Mouse (Mus musculus): ENCODE data around the gene Olfr239. TPM values are rescaled to one million over a fixed set of nuclear protein-coding genes. Genes with fewer than 3 reads are reported as not detected.
"Not testable (repeated sequence)": the region's sequence is repeated elsewhere in the genome, so short reads cannot be mapped to it uniquely, and the experiment has no call there.

Gene Olfr239
- polyA plus RNA-seq (2016; fragmentation: Nextera tagmentation; extraction: Ambion mirVana) = not detected in 2 replicates

DNA sequence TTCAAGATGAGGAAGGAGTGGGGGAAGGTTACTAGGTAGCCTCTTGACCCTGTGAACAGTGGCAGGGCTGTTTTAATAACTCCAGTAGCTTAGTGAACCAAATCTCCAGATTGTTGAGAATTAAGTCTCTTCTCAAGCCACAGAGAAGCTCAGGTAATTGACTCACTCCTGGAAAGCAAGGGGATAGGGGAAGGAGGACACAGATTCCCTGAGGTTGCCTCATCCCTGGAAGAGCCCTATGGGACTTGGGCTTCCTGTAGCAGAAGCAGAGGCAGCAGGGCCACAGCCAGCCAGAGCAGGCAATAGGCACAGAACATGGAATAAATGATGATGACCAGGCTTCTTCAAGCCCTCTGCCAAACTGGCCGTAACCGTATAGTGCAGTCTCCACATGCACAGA lies at the start of gene Olfr239:
TSS of gene Olfr239 (plus strand) at position 301 of the 400 bp plus-strand sequence.
- not testable (repeated sequence) for H3K27me3 ChIP-seq; H3K27ac ChIP-seq (replicated peaks); H3K4me1 ChIP-seq; H3K4me2 ChIP-seq (replicated peaks); ATAC-seq (ENCODE audit: low FRiP score, low read depth); H3K36me3 ChIP-seq; H3K9ac ChIP-seq (replicated peaks); H3K9me3 ChIP-seq; H3K4me3 ChIP-seq
- no CpG with 5 or more reads among the region's 2 CpGs for WGBS

- not testable (repeated sequence) for H3K4me2 ChIP-seq (replicated peaks); H3K27me3 ChIP-seq; H3K4me1 ChIP-seq; H3K9me3 ChIP-seq; ATAC-seq (ENCODE audit: low FRiP score, low read depth); H3K4me3 ChIP-seq; H3K27ac ChIP-seq (replicated peaks); H3K9ac ChIP-seq (replicated peaks); H3K36me3 ChIP-seq
- 69% methylated on average over 1 of the region's 1 CpGs for WGBS
Measured at GRCm38 (mm10) chr17:33168147-33168546, 23.0 kb upstream of the Olfr239 start, which contains the start of gene Olfr55. Gene Olfr55 (plus strand): TSS chr17:33168447.

GRCm38 (mm10) chr17:33221590-33221989 lies 30.5 kb downstream of the Olfr239 start, which contains the start of gene Olfr1564:
Gene Olfr1564 (minus strand): TSS chr17:33221690.
- Histone ChIP-seq H3K4me2 (replicated peaks) (no peak within 1 kb of the TSS), H3K9me3 (peaks cover 11% of the 10 kb centered on the region; the same call in 1 of the 2 replicates), H3K4me3 (no peak within 1 kb of the TSS), H3K36me3 (no peaks in the 10 kb centered on the region), H3K4me1 (no peaks in the 10 kb centered on the region), H3K27ac (replicated peaks) (no peak within 1 kb of the TSS), H3K9ac (replicated peaks) (no peak within 1 kb of the TSS), H3K27me3 (no peaks in the 10 kb centered on the region)
- 85% methylated on average over 2 of the region's 2 CpGs for WGBS
- ATAC-seq (ENCODE audit: low FRiP score, low read depth) = no peak

DNA sequence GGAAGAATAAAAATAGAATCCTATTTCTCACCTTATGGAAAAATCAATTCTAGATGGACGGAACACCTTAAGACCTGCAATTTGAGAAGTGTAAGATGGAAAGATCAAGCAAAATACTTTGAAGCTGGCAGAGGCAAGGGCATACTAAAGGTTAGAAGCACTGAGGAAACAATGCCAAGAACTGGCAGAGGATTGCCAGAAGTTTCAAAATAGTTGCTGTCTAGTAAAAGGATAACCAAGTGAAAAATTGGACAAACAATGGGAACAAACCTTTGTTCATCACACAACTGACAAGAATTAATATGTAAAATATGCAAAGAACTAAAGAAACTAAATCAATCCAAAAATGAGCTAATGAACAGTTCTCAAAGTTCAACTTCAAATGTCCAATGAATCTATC lies 45.5 kb downstream of the Olfr239 start:
- 94% methylated on average over 1 of the region's 1 CpGs for WGBS
- H3K9me3 ChIP-seq = peaks cover 13% of the 10 kb centered on the region; the same call in 1 of the 2 replicates
- not testable (repeated sequence) for ATAC-seq (ENCODE audit: low FRiP score, low read depth); H3K27me3 ChIP-seq; H3K9ac ChIP-seq (replicated peaks); H3K27ac ChIP-seq (replicated peaks); H3K4me1 ChIP-seq; H3K4me3 ChIP-seq; H3K4me2 ChIP-seq (replicated peaks)
- peaks cover 19% of the 10 kb centered on the region for H3K36me3 ChIP-seq

Other genes starting within 250 kb of the Olfr239 start
- 5.5 and 5.9 TPM in 2 replicates for gene Cyp4f13, start 243.9 kb upstream of the Olfr239 start, polyA plus RNA-seq (2016; fragmentation: Nextera tagmentation; extraction: Ambion mirVana)
- 10.8 and 11.1 TPM in 2 replicates for gene Zfp472, start 225.5 kb upstream of the Olfr239 start, polyA plus RNA-seq (2016; fragmentation: Nextera tagmentation; extraction: Ambion mirVana)
- gene Zfp952, start 198.2 kb upstream of the Olfr239 start, polyA plus RNA-seq (2016; fragmentation: Nextera tagmentation; extraction: Ambion mirVana) = 18.9 and 19.0 TPM in 2 replicates
- 22.8 and 24.7 TPM in 2 replicates for gene Zfp763, start 157.9 kb upstream of the Olfr239 start, polyA plus RNA-seq (2016; fragmentation: Nextera tagmentation; extraction: Ambion mirVana)
- gene 4921501E09Rik, start 123.2 kb upstream of the Olfr239 start, polyA plus RNA-seq (2016; fragmentation: Nextera tagmentation; extraction: Ambion mirVana) = not detected in 2 replicates
- gene Zfp563, start 102.0 kb upstream of the Olfr239 start, polyA plus RNA-seq (2016; fragmentation: Nextera tagmentation; extraction: Ambion mirVana) = 14.9 and 15.5 TPM in 2 replicates
- gene Morc2b, start 51.6 kb upstream of the Olfr239 start, polyA plus RNA-seq (2016; fragmentation: Nextera tagmentation; extraction: Ambion mirVana) = 0.18 and 0.29 TPM in 2 replicates
- not detected in 2 replicates for gene Olfr55, start 22.9 kb upstream of the Olfr239 start, polyA plus RNA-seq (2016; fragmentation: Nextera tagmentation; extraction: Ambion mirVana)
- not detected in 2 replicates for gene Olfr1564, start 30.4 kb downstream of the Olfr239 start, polyA plus RNA-seq (2016; fragmentation: Nextera tagmentation; extraction: Ambion mirVana)
- gene Zfp955a, start 63.8 kb downstream of the Olfr239 start, polyA plus RNA-seq (2016; fragmentation: Nextera tagmentation; extraction: Ambion mirVana) = 19.8 TPM in 2 replicates
- 0.03 and 0.04 TPM in 2 replicates for gene Olfr63, start 73.4 kb downstream of the Olfr239 start, polyA plus RNA-seq (2016; fragmentation: Nextera tagmentation; extraction: Ambion mirVana)
- gene Zfp955b, start 98.2 kb downstream of the Olfr239 start, polyA plus RNA-seq (2016; fragmentation: Nextera tagmentation; extraction: Ambion mirVana) = 13.5 and 13.8 TPM in 2 replicates
- gene Zfp81, start 167.6 kb downstream of the Olfr239 start, polyA plus RNA-seq (2016; fragmentation: Nextera tagmentation; extraction: Ambion mirVana) = 13.1 and 13.5 TPM in 2 replicates
- 20.8 and 23.2 TPM in 2 replicates for gene Zfp101, start 203.3 kb downstream of the Olfr239 start, polyA plus RNA-seq (2016; fragmentation: Nextera tagmentation; extraction: Ambion mirVana)
- not detected in 2 replicates for gene Actl9, start 241.6 kb downstream of the Olfr239 start, polyA plus RNA-seq (2016; fragmentation: Nextera tagmentation; extraction: Ambion mirVana)

Data from midbrain, embryonic 12.5 days (tissue).